Mouse (Mus musculus) embryonic facial prominence, embryonic 14.5 days (tissue): ENCODE data around the gene Atxn1. TPM values are rescaled to one million over a fixed set of nuclear protein-coding genes. Genes with fewer than 3 reads are reported as not detected.

Experiments
- ATAC-seq: fragments of 200-750 bp; cut with Nextera tagmentation; 2 replicates; pipeline ENCODE4 v1.8.0; 2017; ENCODE audit warnings: low read depth, moderate number of reproducible peaks, moderate TSS enrichment
- DNase-seq: peaks from one replicate; pipeline ENCODE4 v3.0.0-alpha.2; 2015; ENCODE audit warnings: low spot score
- H3K27ac ChIP-seq: fragments of 300-500 bp; sonication (generic); replicated peaks from 2 replicates; pipeline ENCODE4 v1.5.1; 2014; ENCODE audit warnings: low read depth, mild to moderate bottlenecking, low read length, moderate library complexity
- H3K27me3 ChIP-seq: fragments of 300-500 bp; sonication (generic); replicated peaks from 2 replicates; pipeline ENCODE4 v1.6.1; 2014; ENCODE audit warnings: low read length; ENCODE audit not compliant: control insufficient read depth, insufficient read depth
- H3K36me3 ChIP-seq: fragments of 300-500 bp; sonication (generic); 2 replicates; pipeline ENCODE4 v1.6.1; 2014; ENCODE audit warnings: low read length, mixed read lengths; ENCODE audit not compliant: control insufficient read depth, insufficient read depth
- H3K4me1 ChIP-seq: fragments of 300-500 bp; sonication (generic); 2 replicates; pipeline ENCODE4 v1.6.1; 2014; ENCODE audit warnings: antibody characterized with exemption, low read length; ENCODE audit not compliant: control insufficient read depth, insufficient read depth
- H3K4me2 ChIP-seq: fragments of 300-500 bp; sonication (generic); 2 replicates; pipeline ENCODE4 v1.6.1; 2014; ENCODE audit warnings: low read depth, mild to moderate bottlenecking, low read length, moderate library complexity, mixed read lengths
- H3K4me3 ChIP-seq: fragments of 300-500 bp; sonication (generic); 2 replicates; pipeline ENCODE4 v1.5.1; 2014; ENCODE audit warnings: low read depth, mild to moderate bottlenecking, low read length
- H3K9ac ChIP-seq: fragments of 300-500 bp; sonication (generic); 2 replicates; pipeline ENCODE4 v1.6.1; 2014; ENCODE audit warnings: low read depth, mild to moderate bottlenecking, low read length, moderate library complexity, mixed read lengths
- H3K9me3 ChIP-seq: fragments of 300-500 bp; sonication (generic); 2 replicates; pipeline ENCODE4 v1.6.1; 2016; ENCODE audit warnings: low read length; ENCODE audit not compliant: control insufficient read depth
- WGBS: fragments of 180-500 bp; shearing (Covaris S2); extraction: QIAGEN DNeasy Blood & Tissue Kit; methylation state at CpG from one replicate; pipeline ENCODE4 v1.1.7; 2014; 5-methylcytosine and 5-hydroxymethylcytosine counted together
- polyA plus RNA-seq: library from polyadenylated mRNA; unstranded; fragments of >200 nt; fragmentation: Nextera tagmentation; extraction: Ambion mirVana; gene quantifications from 2 replicates; pipeline ENCODE4 v1.2.1, GENCODE M21; 2014

The Atxn1 gene
- polyA plus RNA-seq, 1 experiment from 2014 or later, result 3.6 TPM

- no peaks in the 10 kb centered on the region for H3K36me3 ChIP-seq
- no peak for DNase-seq
- ATAC-seq, result no peak
- H3K9ac ChIP-seq, result no peak overlapping the region
- H3K4me1 ChIP-seq, result no peaks in the 10 kb centered on the region; the same call in 1 of the 2 replicates
- no peaks in the 10 kb centered on the region for H3K27me3 ChIP-seq
- H3K4me3 ChIP-seq, result no peak overlapping the region
- no peak overlapping the region for H3K27ac ChIP-seq
- WGBS, result 80% methylated on average over 1 of the region's 1 CpGs
- H3K9me3 ChIP-seq, result no peaks in the 10 kb centered on the region
- H3K4me2 ChIP-seq, result no peak overlapping the region
Measured at GRCm38 (mm10) chr13:45754483-45754882, 210.3 kb downstream of the Atxn1 start.

- Histone ChIP-seq H3K27me3 (no peaks in the 10 kb centered on the region), H3K36me3 (no peaks in the 10 kb centered on the region), H3K4me1 (peaks cover 11% of the 10 kb centered on the region), H3K9me3 (no peaks in the 10 kb centered on the region), H3K9ac (no peak overlapping the region), H3K4me3 (no peak overlapping the region), H3K4me2 (no peak overlapping the region), H3K27ac (no peak overlapping the region)
- DNase-seq, result peak; percentile 41
- no peak for ATAC-seq
- WGBS, result 52% methylated on average over 5 of the region's 5 CpGs
Measured at GRCm38 (mm10) chr13:45752498-45752897, 212.3 kb downstream of the Atxn1 start.

- WGBS, result 51% methylated on average over 2 of the region's 2 CpGs
- H3K9me3 ChIP-seq, result no peaks in the 10 kb centered on the region
- H3K4me2 ChIP-seq, result no peak overlapping the region
- no peak overlapping the region for H3K4me3 ChIP-seq
- H3K9ac ChIP-seq, result no peak overlapping the region
- no peak for ATAC-seq
- no peaks in the 10 kb centered on the region for H3K27me3 ChIP-seq
- H3K36me3 ChIP-seq, result no peaks in the 10 kb centered on the region
- no peak overlapping the region for H3K27ac ChIP-seq
- peaks cover 11% of the 10 kb centered on the region for H3K4me1 ChIP-seq
- peak; percentile 31 for DNase-seq
Measured at GRCm38 (mm10) chr13:45751231-45751630, 213.6 kb downstream of the Atxn1 start.

DNA sequence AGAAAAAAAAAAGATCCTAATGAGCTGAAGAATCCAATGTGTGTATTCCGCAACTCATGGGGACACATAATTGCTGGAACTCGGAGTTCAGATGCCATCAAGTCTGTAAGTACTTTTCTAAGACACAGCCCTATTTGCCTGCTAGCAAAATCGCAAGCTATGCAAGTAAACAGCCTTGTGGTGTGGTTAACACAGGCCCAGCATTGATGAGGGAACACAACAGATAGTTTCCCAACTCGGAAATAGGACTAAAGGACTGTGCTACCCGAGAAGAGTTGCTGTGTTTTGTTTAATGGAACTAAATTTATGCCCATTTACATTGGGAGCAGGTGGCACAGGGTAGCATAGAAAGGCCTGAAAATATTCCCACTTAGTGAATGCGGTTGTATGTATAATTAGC is 214.2 kb downstream of the Atxn1 start:
- H3K27ac ChIP-seq, result no peak overlapping the region
- DNase-seq (no peak), ATAC-seq (no peak)
- H3K4me2 ChIP-seq, result no peak overlapping the region
- WGBS, result 59% methylated on average over 6 of the region's 6 CpGs
- no peaks in the 10 kb centered on the region for H3K36me3 ChIP-seq
- H3K27me3 ChIP-seq, result no peaks in the 10 kb centered on the region
- no peak overlapping the region for H3K4me3 ChIP-seq
- H3K4me1 ChIP-seq, result peaks cover 11% of the 10 kb centered on the region
- H3K9ac ChIP-seq, result no peak overlapping the region
- H3K9me3 ChIP-seq, result no peaks in the 10 kb centered on the region

- Histone ChIP-seq H3K9me3 (no peaks in the 10 kb centered on the region), H3K36me3 (no peaks in the 10 kb centered on the region), H3K27ac (no peak overlapping the region; the same call in 1 of the 2 replicates), H3K9ac (no peak overlapping the region), H3K27me3 (no peaks in the 10 kb centered on the region), H3K4me3 (no peak overlapping the region), H3K4me1 (peaks cover 11% of the 10 kb centered on the region), H3K4me2 (no peak overlapping the region)
- no peak for DNase-seq
- no peak for ATAC-seq
- 59% methylated on average over 1 of the region's 1 CpGs for WGBS
Measured at GRCm38 (mm10) chr13:45749937-45750336, 214.9 kb downstream of the Atxn1 start.

GRCm38 (mm10) chr13:45749222-45749621 is 215.6 kb downstream of the Atxn1 start:
- DNase-seq, result no peak
- Histone ChIP-seq H3K27ac (no peak overlapping the region), H3K4me3 (no peak overlapping the region), H3K9ac (no peak overlapping the region), H3K27me3 (no peaks in the 10 kb centered on the region), H3K4me1 (peaks cover 11% of the 10 kb centered on the region), H3K36me3 (no peaks in the 10 kb centered on the region), H3K4me2 (no peak overlapping the region), H3K9me3 (no peaks in the 10 kb centered on the region)
- ATAC-seq, result peak; percentile 18; the same call in 1 of the 2 replicates
- 40% methylated on average over 8 of the region's 8 CpGs for WGBS

- H3K27me3 ChIP-seq, result no peaks in the 10 kb centered on the region
- H3K27ac ChIP-seq, result no peak overlapping the region
- no peak for DNase-seq
- peaks cover 11% of the 10 kb centered on the region for H3K4me1 ChIP-seq
- no peak overlapping the region for H3K4me2 ChIP-seq
- WGBS, result 66% methylated on average over 4 of the region's 4 CpGs
- H3K9ac ChIP-seq, result no peak overlapping the region
- H3K4me3 ChIP-seq, result no peak overlapping the region
- H3K36me3 ChIP-seq, result no peaks in the 10 kb centered on the region
- peak; percentile 33; the same call in 1 of the 2 replicates for ATAC-seq
- H3K9me3 ChIP-seq, result no peaks in the 10 kb centered on the region
Measured at GRCm38 (mm10) chr13:45748691-45749090, 216.1 kb downstream of the Atxn1 start.

DNA sequence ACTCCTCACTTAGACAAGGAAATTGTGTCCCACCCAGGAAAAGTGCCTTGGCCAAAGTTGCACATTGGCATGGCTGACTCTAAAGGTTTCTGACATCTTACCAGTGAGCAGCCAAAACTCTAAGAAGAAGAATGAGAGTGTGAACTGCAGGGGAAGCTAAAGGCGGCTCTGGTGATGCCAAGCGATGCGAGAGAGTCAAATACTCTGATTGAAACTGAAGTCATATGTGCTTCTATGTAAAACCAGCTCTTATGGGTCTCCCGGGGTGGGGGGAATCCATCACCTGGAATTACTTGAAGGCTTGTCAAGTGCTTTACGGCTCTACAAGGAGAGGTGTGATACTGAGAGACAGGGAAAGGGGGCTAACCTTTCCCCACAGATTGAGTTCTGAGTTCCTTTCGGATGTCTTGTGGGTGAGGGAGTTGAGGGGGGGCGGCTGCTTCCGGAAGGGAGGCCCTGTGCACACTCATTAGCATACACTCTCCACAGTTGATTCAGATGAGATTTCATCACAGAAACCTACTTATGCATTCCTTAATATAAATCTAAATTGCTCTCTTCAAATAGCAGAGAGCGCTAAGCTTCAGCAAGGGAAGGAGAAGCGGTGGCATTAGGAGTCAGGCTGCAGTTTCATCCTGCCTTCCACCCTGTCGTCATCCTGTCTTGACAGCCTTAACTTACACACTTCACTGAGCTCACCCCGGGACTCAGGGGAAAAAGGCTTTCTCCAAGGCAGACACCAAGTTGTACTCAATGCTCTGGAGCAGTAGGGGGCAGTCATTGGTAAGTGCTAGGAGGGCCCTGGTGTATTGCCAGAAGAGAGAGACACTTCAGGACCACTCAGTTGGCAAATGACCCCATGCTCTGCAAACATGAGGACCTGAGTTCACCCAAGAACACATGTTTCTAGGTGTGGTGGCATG is 218.7 kb downstream of the Atxn1 start:
- H3K9ac ChIP-seq, result no peak overlapping the region
- ATAC-seq (no peak), DNase-seq (no peak)
- H3K9me3 ChIP-seq, result no peaks in the 10 kb centered on the region
- H3K27ac ChIP-seq, result no peak overlapping the region
- H3K36me3 ChIP-seq, result no peaks in the 10 kb centered on the region
- H3K4me3 ChIP-seq, result no peak overlapping the region
- whole genome bisulfite sequencing, result 61% methylated on average over 12 of the region's 12 CpGs
- H3K4me1 ChIP-seq, result peaks cover 11% of the 10 kb centered on the region
- H3K27me3 ChIP-seq, result no peaks in the 10 kb centered on the region
- no peak overlapping the region for H3K4me2 ChIP-seq
